Mouse (Mus musculus): Measurements from ENCODE around the gene Cdcp2. TPM values are rescaled to one million over a fixed set of nuclear protein-coding genes. Genes with fewer than 3 reads are reported as not detected.
A peak's percentile ranks its signal among the peaks of the same experiment; 100 is the strongest.

Gene Cdcp2
- polyA plus RNA-seq (2015; fragmentation: Nextera tagmentation; extraction: Ambion mirVana) = not detected in 2 replicates

DNA sequence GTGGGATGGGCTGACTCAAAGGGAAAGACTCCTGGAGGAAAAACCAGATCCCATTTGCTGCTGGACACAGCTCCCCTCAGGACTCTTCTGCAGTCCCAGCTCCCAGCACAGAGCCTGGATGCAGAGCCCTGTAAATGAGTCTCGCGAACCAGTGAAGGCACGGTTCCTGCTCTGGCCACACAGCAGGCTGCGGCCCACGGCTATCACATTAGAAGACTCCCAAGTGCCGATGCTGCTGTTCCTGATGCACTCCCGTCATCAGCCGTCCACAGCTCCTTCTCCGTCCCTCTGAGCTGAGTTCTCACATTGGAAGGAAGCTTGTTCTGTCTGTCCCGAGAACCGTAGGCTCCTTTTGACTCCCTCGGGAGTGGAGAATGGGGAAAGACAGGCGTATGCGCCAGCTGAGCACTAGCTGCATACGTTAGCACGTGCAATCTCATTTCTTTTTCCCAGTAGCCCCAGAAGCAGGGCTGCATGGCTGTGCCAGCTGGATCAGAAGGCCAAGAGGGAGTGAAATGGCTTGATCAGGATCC lies at the start of gene Cdcp2:
Gene Cdcp2, plus strand, starts transcription at position 51 of the 533 bp plus-strand sequence.
- no peak within 1 kb of the TSS for H3K4me3 ChIP-seq (replicated peaks)
- DNase-seq (no peak), ATAC-seq (ENCODE audit: low read depth) (no peak)
- H3K4me1 ChIP-seq (replicated peaks) = peaks cover 20% of the 10 kb centered on the region
- H3K27ac ChIP-seq = peak within 1 kb of the TSS; percentile 20; the same call in 1 of the 2 replicates
- 74% methylated on average over 16 of the region's 16 CpGs for WGBS (ENCODE audit: insufficient replicate concordance)
- no peaks in the 10 kb centered on the region for H3K9me3 ChIP-seq (replicated peaks)
- H3K36me3 ChIP-seq = no peaks in the 10 kb centered on the region
- no peak within 1 kb of the TSS for H3K9ac ChIP-seq
- H3K4me2 ChIP-seq = no peak within 1 kb of the TSS
- H3K27me3 ChIP-seq = no peaks in the 10 kb centered on the region

GRCm38 (mm10) chr4:107047806-107048205 lies 48.9 kb upstream of the Cdcp2 start:
- WGBS (ENCODE audit: insufficient replicate concordance) = 97% methylated on average over 5 of the region's 5 CpGs

GRCm38 (mm10) chr4:107048568-107049162 lies 48.0 kb upstream of the Cdcp2 start:
- Histone ChIP-seq H3K36me3 (peaks cover 53% of the 10 kb centered on the region), H3K4me3 (replicated peaks) (no peak overlapping the region), H3K9me3 (replicated peaks) (no peaks in the 10 kb centered on the region), H3K27me3 (no peaks in the 10 kb centered on the region), H3K4me1 (replicated peaks) (no peaks in the 10 kb centered on the region), H3K9ac (no peak overlapping the region), H3K27ac (no peak overlapping the region), H3K4me2 (no peak overlapping the region)
- DNase-seq = no peak
- ATAC-seq (ENCODE audit: low read depth) = no peak
- WGBS (ENCODE audit: insufficient replicate concordance) = 90% methylated on average over 11 of the region's 11 CpGs

More at GRCm38 (mm10) chr4:107047806-107048205, 48.9 kb upstream of the Cdcp2 start:
- Histone ChIP-seq H3K4me2 (no peak overlapping the region), H3K9ac (no peak overlapping the region), H3K4me1 (replicated peaks) (no peaks in the 10 kb centered on the region), H3K27me3 (no peaks in the 10 kb centered on the region), H3K27ac (no peak overlapping the region), H3K36me3 (peaks cover 59% of the 10 kb centered on the region), H3K9me3 (replicated peaks) (no peaks in the 10 kb centered on the region), H3K4me3 (replicated peaks) (no peak overlapping the region)
- ATAC-seq (ENCODE audit: low read depth) (no peak), DNase-seq (no peak)

- H3K4me1 ChIP-seq (replicated peaks) = no peaks in the 10 kb centered on the region
- no peak overlapping the region for H3K4me2 ChIP-seq
- 48% methylated on average over 4 of the region's 4 CpGs for WGBS (ENCODE audit: insufficient replicate concordance)
- H3K27me3 ChIP-seq = no peaks in the 10 kb centered on the region
- H3K36me3 ChIP-seq = peaks cover 36% of the 10 kb centered on the region
- DNase-seq = no peak
- H3K9me3 ChIP-seq (replicated peaks) = no peaks in the 10 kb centered on the region
- no peak for ATAC-seq (ENCODE audit: low read depth)
- no peak overlapping the region for H3K4me3 ChIP-seq (replicated peaks)
- no peak overlapping the region for H3K9ac ChIP-seq
- no peak overlapping the region for H3K27ac ChIP-seq
These were observed 44.8 kb upstream of the Cdcp2 start for GRCm38 (mm10) chr4:107051889-107052288.

DNA sequence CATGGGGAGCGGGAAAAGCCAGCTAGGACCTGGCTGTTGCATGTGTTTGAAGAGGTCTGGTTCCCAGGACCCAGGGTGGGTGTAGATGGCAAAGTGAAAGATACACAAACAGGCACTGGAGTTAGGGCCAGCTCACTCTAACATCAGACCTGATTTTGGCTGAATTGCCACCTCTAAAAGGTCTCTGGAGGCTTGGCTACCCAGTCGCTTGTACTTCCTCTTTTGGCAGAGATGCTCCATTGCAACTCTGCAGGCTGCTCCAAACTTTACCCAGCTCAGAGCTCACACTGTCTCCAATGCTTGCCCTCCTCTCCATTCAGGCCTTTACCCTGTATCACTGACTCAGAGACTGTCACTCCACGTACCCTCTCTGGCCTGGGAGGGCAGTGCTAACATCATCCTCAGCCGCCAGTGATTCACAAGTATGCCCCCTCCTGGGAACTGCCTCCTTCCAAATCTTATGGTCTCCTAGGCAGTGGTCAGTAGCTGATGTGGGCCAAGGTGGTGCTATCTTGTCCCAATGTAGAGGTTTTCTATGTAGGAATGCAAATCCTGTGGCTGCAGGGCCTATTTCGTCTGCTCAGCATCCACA lies 43.6 kb upstream of the Cdcp2 start:
- Histone ChIP-seq H3K36me3 (peaks cover 36% of the 10 kb centered on the region), H3K4me2 (no peak overlapping the region), H3K27me3 (no peaks in the 10 kb centered on the region), H3K4me3 (replicated peaks) (no peak overlapping the region), H3K9me3 (replicated peaks) (no peaks in the 10 kb centered on the region), H3K27ac (no peak overlapping the region), H3K4me1 (replicated peaks) (no peaks in the 10 kb centered on the region), H3K9ac (no peak overlapping the region)
- WGBS (ENCODE audit: insufficient replicate concordance) = 58% methylated on average over 5 of the region's 5 CpGs
- no peak for DNase-seq
- no peak for ATAC-seq (ENCODE audit: low read depth)

DNA sequence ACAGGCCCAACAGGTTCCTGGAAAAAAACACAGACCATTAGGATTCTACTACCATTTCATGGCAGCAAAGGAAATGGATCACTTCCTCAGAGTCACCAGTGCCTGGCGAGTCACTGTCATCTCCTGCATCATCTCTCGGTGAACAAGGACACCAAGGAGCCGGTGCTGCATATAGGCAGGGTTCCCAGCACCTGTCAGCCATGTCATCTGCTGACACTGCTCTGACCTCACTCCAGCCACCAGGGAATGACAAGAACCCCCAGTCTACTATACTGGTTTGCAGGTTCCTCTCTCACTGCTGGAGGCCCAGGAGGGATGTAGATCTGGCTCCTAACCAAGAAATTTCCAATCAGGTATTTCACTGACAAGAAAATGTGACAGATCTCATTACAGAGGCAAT lies 40.6 kb upstream of the Cdcp2 start:
- 75% methylated on average over 3 of the region's 3 CpGs for WGBS (ENCODE audit: insufficient replicate concordance)
- ATAC-seq (ENCODE audit: low read depth) = no peak

DNA sequence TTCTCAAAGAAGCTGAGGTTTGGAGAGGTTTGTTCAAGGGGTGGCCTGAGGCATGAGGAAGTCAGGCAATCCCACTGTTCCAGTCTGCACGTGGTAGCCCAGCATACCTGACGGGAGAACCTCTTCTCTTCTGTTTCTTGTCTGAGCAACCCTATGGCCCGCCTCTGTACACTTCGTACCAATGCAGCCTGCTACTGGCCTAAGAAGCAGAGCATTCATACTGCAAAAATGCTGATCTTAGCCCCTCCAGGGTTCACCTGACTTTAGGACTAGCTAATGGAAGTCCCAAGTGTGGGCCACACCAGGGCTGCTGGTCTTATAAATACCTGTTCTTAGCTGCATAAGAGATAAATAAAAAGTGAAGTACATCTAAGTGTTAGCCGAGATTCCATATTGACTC lies 38.3 kb upstream of the Cdcp2 start:
- WGBS (ENCODE audit: insufficient replicate concordance) = 77% methylated on average over 5 of the region's 5 CpGs
- Histone ChIP-seq H3K4me1 (replicated peaks) (no peaks in the 10 kb centered on the region), H3K9me3 (replicated peaks) (no peaks in the 10 kb centered on the region), H3K4me3 (replicated peaks) (no peak overlapping the region), H3K27ac (no peak overlapping the region), H3K4me2 (no peak overlapping the region), H3K9ac (no peak overlapping the region), H3K36me3 (peaks cover 77% of the 10 kb centered on the region), H3K27me3 (no peaks in the 10 kb centered on the region)
- DNase-seq = no peak
- no peak for ATAC-seq (ENCODE audit: low read depth)

More for the DNA sequence above, 40.6 kb upstream of the Cdcp2 start:
- H3K9ac ChIP-seq = no peak overlapping the region
- no peak overlapping the region for H3K4me2 ChIP-seq
- no peak overlapping the region for H3K27ac ChIP-seq
- H3K36me3 ChIP-seq = peaks cover 55% of the 10 kb centered on the region
- H3K4me3 ChIP-seq (replicated peaks) = no peak overlapping the region
- no peaks in the 10 kb centered on the region for H3K27me3 ChIP-seq
- no peaks in the 10 kb centered on the region for H3K9me3 ChIP-seq (replicated peaks)
- DNase-seq = no peak
- H3K4me1 ChIP-seq (replicated peaks) = no peaks in the 10 kb centered on the region

- no peak overlapping the region for H3K27ac ChIP-seq
- H3K36me3 ChIP-seq = peaks cover 81% of the 10 kb centered on the region
These were observed 37.9 kb upstream of the Cdcp2 start for GRCm38 (mm10) chr4:107058781-107059180.

DNA sequence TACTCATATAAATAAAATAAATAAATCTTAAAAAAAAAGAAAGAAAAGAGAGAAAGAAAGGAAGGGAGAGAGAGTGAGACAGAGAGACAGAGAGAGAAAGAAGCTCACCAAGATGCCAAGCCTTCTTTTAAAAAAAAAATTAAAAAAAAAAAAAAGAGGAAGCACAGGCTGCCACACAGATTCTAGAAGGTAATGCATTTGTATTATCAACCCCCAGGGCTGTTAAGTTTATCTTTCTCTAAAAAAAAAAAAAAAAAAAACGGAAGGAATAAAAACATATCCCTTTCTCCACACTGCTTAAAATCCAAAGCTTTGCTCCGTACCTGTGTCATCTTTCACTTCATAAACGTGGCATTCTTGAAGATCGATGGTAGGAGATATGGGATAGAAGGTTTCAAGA lies 35.1 kb upstream of the Cdcp2 start:
- WGBS (ENCODE audit: insufficient replicate concordance) = 73% methylated on average over 4 of the region's 4 CpGs

More at GRCm38 (mm10) chr4:107058781-107059180, 37.9 kb upstream of the Cdcp2 start:
- Histone ChIP-seq H3K4me2 (no peak overlapping the region), H3K4me3 (replicated peaks) (no peak overlapping the region), H3K27me3 (no peaks in the 10 kb centered on the region), H3K9me3 (replicated peaks) (no peaks in the 10 kb centered on the region), H3K4me1 (replicated peaks) (no peaks in the 10 kb centered on the region), H3K9ac (no peak overlapping the region)
- DNase-seq (no peak), ATAC-seq (ENCODE audit: low read depth) (no peak)
- WGBS (ENCODE audit: insufficient replicate concordance) = 53% methylated on average over 6 of the region's 6 CpGs

GRCm38 (mm10) chr4:107063214-107063613 lies 33.5 kb upstream of the Cdcp2 start:
- H3K27ac ChIP-seq = no peak overlapping the region
- DNase-seq (no peak), ATAC-seq (ENCODE audit: low read depth) (no peak)
- H3K4me3 ChIP-seq (replicated peaks) = no peak overlapping the region
- no peak overlapping the region for H3K9ac ChIP-seq
- H3K27me3 ChIP-seq = no peaks in the 10 kb centered on the region
- H3K4me1 ChIP-seq (replicated peaks) = peaks cover 34% of the 10 kb centered on the region
- no peak overlapping the region for H3K4me2 ChIP-seq
- WGBS (ENCODE audit: insufficient replicate concordance) = 67% methylated on average over 3 of the region's 3 CpGs
- peaks cover 62% of the 10 kb centered on the region for H3K36me3 ChIP-seq
- H3K9me3 ChIP-seq (replicated peaks) = no peaks in the 10 kb centered on the region

More for the DNA sequence above, 35.1 kb upstream of the Cdcp2 start:
- Histone ChIP-seq H3K4me3 (replicated peaks) (no peak overlapping the region), H3K9me3 (replicated peaks) (no peaks in the 10 kb centered on the region), H3K4me1 (replicated peaks) (peaks cover 23% of the 10 kb centered on the region), H3K9ac (no peak overlapping the region), H3K27me3 (no peaks in the 10 kb centered on the region), H3K27ac (no peak overlapping the region), H3K36me3 (peaks cover 78% of the 10 kb centered on the region), H3K4me2 (no peak overlapping the region)
- DNase-seq = no peak
- ATAC-seq (ENCODE audit: low read depth) = no peak

DNA sequence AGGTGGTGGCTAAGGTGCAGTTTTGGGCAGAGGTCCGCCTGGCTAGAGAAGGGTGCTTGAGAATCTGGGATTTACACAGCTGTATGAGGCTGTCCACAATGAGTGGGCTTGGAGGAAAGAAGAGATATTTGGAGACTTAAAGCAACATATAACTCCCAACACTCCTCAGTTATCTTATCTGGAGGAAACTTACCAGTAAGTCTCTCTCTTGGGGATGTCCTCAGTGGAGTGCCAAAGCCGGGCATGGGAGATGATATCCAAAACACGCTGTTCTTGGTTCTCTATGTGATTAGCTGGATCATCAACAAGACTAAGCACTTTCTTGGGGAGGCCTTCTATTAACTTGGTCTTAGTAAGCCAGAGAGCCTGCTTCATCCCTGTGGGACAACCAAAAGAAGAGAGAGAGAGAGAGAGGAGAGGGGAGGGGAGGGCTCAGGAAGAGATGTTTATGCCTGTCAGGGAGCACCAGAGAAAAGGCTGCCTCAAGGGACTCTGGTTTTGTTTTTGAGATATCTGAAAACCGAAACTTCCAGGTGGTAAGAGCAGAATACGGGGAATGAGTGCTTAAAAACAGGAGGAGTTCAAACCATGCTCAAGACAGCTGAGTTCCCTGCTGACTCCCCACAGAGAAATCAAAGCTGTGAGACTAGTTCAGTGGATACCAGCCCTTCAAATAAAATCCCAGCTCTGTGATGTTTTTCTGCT lies 32.1 kb upstream of the Cdcp2 start:
- 58% methylated on average over 5 of the region's 5 CpGs for WGBS (ENCODE audit: insufficient replicate concordance)
- Histone ChIP-seq H3K4me3 (replicated peaks) (no peak overlapping the region), H3K36me3 (peaks cover 49% of the 10 kb centered on the region), H3K4me1 (replicated peaks) (peaks cover 34% of the 10 kb centered on the region), H3K9ac (no peak overlapping the region), H3K9me3 (replicated peaks) (no peaks in the 10 kb centered on the region), H3K27me3 (no peaks in the 10 kb centered on the region), H3K4me2 (no peak overlapping the region), H3K27ac (no peak overlapping the region)
- DNase-seq = no peak
- ATAC-seq (ENCODE audit: low read depth) = no peak

Data from liver, embryonic 13.5 days (tissue).